Mouse (Mus musculus) liver, adult 2 months (tissue): ENCODE data around the gene Ip6k2.

Experiments
- CTCF ChIP-seq: fragments of 200-500 bp; IDR thresholded peaks from 2 replicates; pipeline ENCODE4 v1.5.1; 2011; ENCODE audit warnings: low read depth, low read length, control low read depth
- POLR2A ChIP-seq: fragments of 200-500 bp; IDR thresholded peaks from 2 replicates; pipeline ENCODE4 v1.6.1; 2011; ENCODE audit warnings: low read length, control low read depth; ENCODE audit not compliant: insufficient read depth; ENCODE audit errors: extremely low read depth

GRCm38 (mm10) chr9:108776614-108777013 is 7.0 kb upstream of the Ip6k2 start:
- no peak for TF ChIP-seq CTCF
- no peak for TF ChIP-seq POLR2A
